Mouse (Mus musculus) liver, adult (tissue): Measurements from ENCODE around the gene Sox5.

Source experiments
- GATA4 ChIP-seq: IDR thresholded peaks from 2 replicates; pipeline ENCODE4 v1.6.1; 2014; ENCODE audit warnings: mild to moderate bottlenecking, low read length; ENCODE audit not compliant: insufficient replicate concordance

Sox5 gene

GRCm38 (mm10) chr6:144473437-144473836, 308.3 kb downstream of the Sox5 start:
- no peak for TF ChIP-seq GATA4

- no peak for TF ChIP-seq GATA4
Observed at GRCm38 (mm10) chr6:144472089-144472900, 309.5 kb downstream of the Sox5 start.

GRCm38 (mm10) chr6:144466711-144467110, 315.1 kb downstream of the Sox5 start:
- TF ChIP-seq GATA4, result no peak

GRCm38 (mm10) chr6:144463691-144464090, 318.1 kb downstream of the Sox5 start:
- TF ChIP-seq GATA4, result no peak

GRCm38 (mm10) chr6:144463274-144463673, 318.5 kb downstream of the Sox5 start:
- no peak for TF ChIP-seq GATA4

GRCm38 (mm10) chr6:144459486-144459885, 322.3 kb downstream of the Sox5 start:
- TF ChIP-seq GATA4, result no peak

GRCm38 (mm10) chr6:144457500-144457899, 324.3 kb downstream of the Sox5 start:
- TF ChIP-seq GATA4, result no peak

- TF ChIP-seq GATA4, result no peak
Observed at GRCm38 (mm10) chr6:144454291-144455276, 327.2 kb downstream of the Sox5 start.

GRCm38 (mm10) chr6:144453605-144454004, 328.2 kb downstream of the Sox5 start:
- TF ChIP-seq GATA4, result no peak

GRCm38 (mm10) chr6:144453147-144453546, 328.6 kb downstream of the Sox5 start:
- no peak for TF ChIP-seq GATA4

- TF ChIP-seq GATA4, result no peak
Observed at GRCm38 (mm10) chr6:144452200-144452977, 329.4 kb downstream of the Sox5 start.

GRCm38 (mm10) chr6:144451631-144452030, 330.1 kb downstream of the Sox5 start:
- TF ChIP-seq GATA4, result no peak

- TF ChIP-seq GATA4, result no peak
Observed at GRCm38 (mm10) chr6:144445761-144446373, 335.9 kb downstream of the Sox5 start.

GRCm38 (mm10) chr6:144444367-144444766, 337.4 kb downstream of the Sox5 start:
- TF ChIP-seq GATA4, result no peak

GRCm38 (mm10) chr6:144443681-144444080, 338.1 kb downstream of the Sox5 start:
- no peak for TF ChIP-seq GATA4
